ENCODE assay signal across 8 mouse cellular contexts in the genomic region with DNA sequence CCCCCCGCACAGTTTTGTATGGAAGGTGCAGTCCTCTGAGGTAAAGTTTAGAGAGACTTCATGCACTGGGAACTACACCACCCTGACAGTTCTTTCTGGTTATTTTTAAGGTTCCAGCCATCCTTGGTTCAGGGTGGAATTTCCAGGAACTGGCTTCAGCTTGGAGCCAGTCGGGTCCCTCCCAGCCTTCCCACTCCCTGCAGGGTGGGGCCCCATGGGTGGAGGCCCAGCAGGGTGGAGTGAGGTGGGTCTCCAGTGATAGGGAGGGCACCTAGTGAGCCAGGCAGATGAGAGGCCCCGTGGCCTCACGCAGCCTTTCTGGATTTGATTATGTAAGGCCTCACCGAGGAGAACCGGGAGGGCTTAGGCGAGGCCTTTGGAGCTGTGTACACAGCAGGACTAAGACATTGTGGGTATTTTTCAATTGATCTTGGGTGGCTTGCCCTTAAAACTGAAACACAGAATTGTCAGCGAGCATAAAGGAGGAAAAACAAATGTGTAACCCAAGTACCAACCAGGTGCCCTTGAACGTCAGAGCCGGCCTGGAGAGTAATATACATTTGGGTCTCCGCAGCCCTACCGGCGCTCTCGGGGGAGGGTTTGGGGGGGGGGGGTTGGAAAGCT. TPM values are rescaled to one million over a fixed set of nuclear protein-coding genes. Genes with fewer than 3 reads are reported as not detected.
A peak's percentile ranks its signal among the peaks of the same experiment; 100 is the strongest.
DNase-seq lines count a peak whose midpoint lies in the region; ATAC-seq and TF ChIP-seq lines count a peak whose summit lies in the region.

No protein-coding gene starts in this region.

- H3K4me3 ChIP-seq in embryonic fibroblast, embryonic 13.5 days (ENCODE audit: insufficient read depth, low read length) = peak overlapping the region; percentile 27

- no peak for TF ChIP-seq CTCF in embryonic fibroblast, embryonic 13.5 days (IDR thresholded peaks at IDR 0.05; ENCODE audit: borderline replicate concordance, insufficient read depth, low read length)

- H3K27ac ChIP-seq in embryonic fibroblast, embryonic 13.5 days (ENCODE audit: insufficient read depth, low read length) = peak overlapping the region; percentile 95

- H3K4me1 ChIP-seq in embryonic fibroblast, embryonic 13.5 days (ENCODE audit: control insufficient read depth, insufficient read depth, low read length) = peaks cover 33% of the 10 kb centered on the region

- TF ChIP-seq POLR2A in embryonic fibroblast, embryonic 13.5 days (IDR thresholded peaks at IDR 0.05; ENCODE audit: low read depth, low read length) = 0 out of 2 replicates have a peak, but pooled peaks have one; percentile 15

- intact Hi-C loops in heart, postnatal 10 days (cut with DNase I) = loop anchor here (2.0 to 5.0 kb wide), 2 partner anchors 231 to 524 kb away; no protein-coding TSS in a partner anchor

- peak; percentile 62 for DNase-seq in CD4-positive, CD25-positive, alpha-beta regulatory T cell, adult 2 months (ENCODE audit: low read depth, low spot score)
- DNase-seq in T-cell, adult 2 months (ENCODE audit: low spot score) = peak; percentile 58
- peak; percentile 77 to 79 for DNase-seq in heart, postnatal 10 days
- DNase-seq in kidney, postnatal 36 days = peak; percentile 65 to 71
- peak; percentile 27 for DNase-seq in testis, postnatal 14 days (ENCODE audit: low spot score)
- DNase-seq in right cerebral cortex, adult 18-20 months = no peak

- ATAC-seq in megakaryocyte-erythroid progenitor cell, adult 5-6 weeks (replicated peaks; ENCODE audit: low FRiP score, low TSS enrichment, poor library complexity, severe bottlenecking) = peak; percentile 46

RNA-seq across cellular contexts. Expression of gene Klf3, which starts 8.4 kb away (rescaled TPM):
- 105 and 107 TPM in 2 replicates for polyA plus RNA-seq in embryonic fibroblast, embryonic 13.5 days (2011; ENCODE audit: insufficient read length, low read depth, missing spikeins)
- total RNA-seq in heart, postnatal 10 days (2021) = 10 to 100 TPM; 78.9 to 81.0 TPM
- total RNA-seq in megakaryocyte-erythroid progenitor cell, adult 5-6 weeks (2014; fragmentation: Nextera tagmentation) = 101 and 120 TPM in 2 replicates
- 34.4 and 37.4 TPM in 2 replicates for total RNA-seq in megakaryocyte-erythroid progenitor cell, adult 5-6 weeks (2017)
